8 mouse cellular contexts compared by ENCODE assay signal in the genomic region with DNA sequence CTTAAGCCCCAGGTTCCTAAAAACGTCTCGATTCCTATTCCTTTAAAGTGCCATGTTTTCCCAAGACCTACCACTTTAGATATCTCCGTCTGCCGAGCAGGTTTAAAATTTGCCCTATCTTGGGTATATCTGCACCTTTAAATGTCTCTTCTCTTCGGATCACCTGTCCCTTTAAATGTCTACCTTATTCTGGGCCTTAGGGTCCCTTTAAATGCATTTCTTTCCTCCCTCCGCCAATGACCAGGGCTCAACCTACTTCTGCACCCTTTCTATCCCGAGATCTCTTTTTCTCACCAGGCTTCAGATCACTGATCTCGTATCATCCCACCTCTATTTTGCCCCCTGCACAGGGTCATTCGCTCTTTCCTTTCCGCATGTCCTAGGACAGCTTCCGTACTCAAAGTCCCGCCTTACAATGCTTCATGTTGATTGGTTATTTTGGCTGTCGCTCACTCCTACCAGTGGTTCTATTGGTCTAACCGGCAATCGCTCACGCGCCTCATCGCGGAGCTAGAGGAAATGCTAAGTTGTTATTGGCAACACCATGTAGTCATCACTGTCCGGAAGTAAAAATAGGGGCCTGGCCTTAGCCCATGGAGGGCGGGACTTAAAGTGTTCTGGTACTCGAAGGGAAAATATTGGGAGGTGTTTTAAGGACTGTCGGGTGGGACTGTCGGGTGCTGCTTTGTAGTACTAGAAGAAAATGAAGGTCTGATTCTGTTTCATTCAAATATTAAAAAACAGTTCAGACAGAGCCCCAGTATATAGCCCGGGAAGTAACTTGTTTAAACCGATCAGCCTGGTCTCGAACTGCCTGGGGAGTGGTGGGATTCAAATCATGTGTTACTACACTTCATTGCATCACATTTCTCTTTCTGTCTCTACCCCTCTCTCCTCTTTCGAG. TPM values are rescaled to one million over a fixed set of nuclear protein-coding genes. Genes with fewer than 3 reads are reported as not detected.
A peak's percentile ranks its signal among the peaks of the same experiment; 100 is the strongest.
DNase-seq lines count a peak whose midpoint lies in the region; ATAC-seq and TF ChIP-seq lines count a peak whose summit lies in the region.

A gene (minus strand): TSS at position 381 of the 904 bp plus-strand sequence.

- peaks cover under 1 to 13% of the 10 kb centered on the region in 2 experiments for H3K4me1 ChIP-seq in MEL (ENCODE audit: control insufficient read depth in 1 of 2, insufficient read depth in 2 of 2, low read length in 2 of 2)
- H3K4me1 ChIP-seq in cerebellum, adult 2 months (ENCODE audit: control insufficient read depth, insufficient read depth, low read length) = 0 out of 2 replicates have a peak, but pooled peaks cover 2% of the 10 kb centered on the region
- H3K4me1 ChIP-seq in forebrain, postnatal 0 days (ENCODE audit: insufficient read depth) = peaks cover 4% of the 10 kb centered on the region; the same call in 1 of the 2 replicates
- peaks cover 14% of the 10 kb centered on the region for H3K4me1 ChIP-seq in lung, embryonic 15.5 days

- H3K36me3 ChIP-seq in MEL (ENCODE audit: control insufficient read depth in 1 of 2, insufficient read depth in 2 of 2, low read length in 2 of 2) = peaks cover 6 to 18% of the 10 kb centered on the region in 2 experiments
- H3K36me3 ChIP-seq in forebrain, postnatal 0 days (ENCODE audit: insufficient read depth) = peaks cover 13% of the 10 kb centered on the region
- peaks cover 32% of the 10 kb centered on the region for H3K36me3 ChIP-seq in lung, embryonic 15.5 days

- 4% methylated on average over 28 of the region's 28 CpGs for WGBS in cerebellum, adult 2 months
- 5% methylated on average over 28 of the region's 28 CpGs for WGBS in forebrain, postnatal 0 days
- WGBS in lung, embryonic 15.5 days = 4% methylated on average over 28 of the region's 28 CpGs

- no peak for TF ChIP-seq RAD21 in MEL (IDR thresholded peaks at IDR 0.05; ENCODE audit: low read depth, low read length)

- peak; percentile 100 for ATAC-seq in forebrain, postnatal 0 days
- peak; percentile 98 for ATAC-seq in lung, embryonic 15.5 days (ENCODE audit: borderline replicate concordance, extremely low read depth, low FRiP score, low TSS enrichment)

- peak; percentile 35 to 86; a peak in 3 of 4 replicates for TF ChIP-seq POLR2A in MEL (IDR thresholded peaks at IDR 0.05; ENCODE audit: control insufficient read depth in 1 of 2, insufficient read depth in 1 of 2, low read depth in 1 of 2, low read length in 2 of 2, poor library complexity in 1 of 2)
- TF ChIP-seq POLR2A in cerebellum, adult 2 months (IDR thresholded peaks at IDR 0.05; ENCODE audit: borderline replicate concordance, insufficient read depth, low read length) = peak; percentile 63; the same call in 1 of the 2 replicates

- DNase-seq in MEL (ENCODE audit: low read depth, low spot score) = peak; percentile 100
- peak; percentile 100 for DNase-seq in cerebellum, adult 2 months
- peak; percentile 100 for DNase-seq in forebrain, postnatal 0 days
- DNase-seq in heart, postnatal 4 days = peak; percentile 100
- peak; percentile 100 for DNase-seq in layer of hippocampus, adult 8-10 months (ENCODE audit: low spot score in 2 of 2)
- DNase-seq in ovary, adult 18-20 months (ENCODE audit: low spot score) = peak; percentile 97
- peak; percentile 99 for DNase-seq in thymus, postnatal 0 days (ENCODE audit: low spot score)

- peak within 1 kb of the TSS; percentile 52 to 92 for H3K4me3 ChIP-seq in MEL (ENCODE audit: control insufficient read depth in 1 of 2, insufficient read depth in 1 of 2, low read depth in 2 of 2, low read length in 2 of 2)
- H3K4me3 ChIP-seq in cerebellum, adult 2 months (replicated peaks; ENCODE audit: insufficient read depth, low read depth, low read length) = peak within 1 kb of the TSS; percentile 68
- peak within 1 kb of the TSS; percentile 41 for H3K4me3 ChIP-seq in forebrain, postnatal 0 days (ENCODE audit: low read depth, low read length)
- H3K4me3 ChIP-seq in lung, embryonic 15.5 days = peak within 1 kb of the TSS; percentile 52

- peak within 1 kb of the TSS; percentile 70 for H3K4me2 ChIP-seq in forebrain, postnatal 0 days (ENCODE audit: low read depth)
- peak within 1 kb of the TSS; percentile 62 for H3K4me2 ChIP-seq in lung, embryonic 15.5 days

- TF ChIP-seq EP300 in MEL (IDR thresholded peaks at IDR 0.05; ENCODE audit: low read depth in 1 of 2, low read length in 2 of 2) = no peak

- H3K9ac ChIP-seq in MEL (ENCODE audit: control insufficient read depth, low read depth, low read length, poor library complexity, severe bottlenecking) = peak within 1 kb of the TSS; percentile 89
- peak within 1 kb of the TSS; percentile 39 for H3K9ac ChIP-seq in forebrain, postnatal 0 days
- peak within 1 kb of the TSS; percentile 49 for H3K9ac ChIP-seq in lung, embryonic 15.5 days

- H3K27ac ChIP-seq in MEL (ENCODE audit: control insufficient read depth, low read depth, low read length) = peak within 1 kb of the TSS; percentile 96
- peak within 1 kb of the TSS; percentile 59 for H3K27ac ChIP-seq in cerebellum, adult 2 months (ENCODE audit: insufficient read depth, low read length)
- peak within 1 kb of the TSS; percentile 35 for H3K27ac ChIP-seq in forebrain, postnatal 0 days (ENCODE audit: low read depth, low read length)
- H3K27ac ChIP-seq in lung, embryonic 15.5 days = no peak within 1 kb of the TSS

- peaks cover 20% of the 10 kb centered on the region for H3K79me2 ChIP-seq in MEL (ENCODE audit: control insufficient read depth, insufficient read depth, low read length, poor library complexity)

- TF ChIP-seq CTCF in MEL (IDR thresholded peaks at IDR 0.05 in 2 of 3, conservative IDR thresholded peaks at IDR 0.05 in 1 of 3; ENCODE audit: control insufficient read depth in 1 of 3, insufficient read depth in 1 of 3, low read depth in 2 of 3, low read length in 3 of 3, poor library complexity in 1 of 3, severe bottlenecking in 1 of 3) = no peak
- no peak for TF ChIP-seq CTCF in cerebellum, adult 2 months (IDR thresholded peaks at IDR 0.05; ENCODE audit: borderline replicate concordance, insufficient read depth, low read depth, low read length)
- no peak for TF ChIP-seq CTCF in forebrain, postnatal 0 days (IDR thresholded peaks at IDR 0.05; ENCODE audit: low read depth)

- no peaks in the 10 kb centered on the region for H3K27me3 ChIP-seq in MEL (ENCODE audit: control insufficient read depth in 1 of 2, insufficient read depth in 2 of 2, low read length in 2 of 2)
- no peaks in the 10 kb centered on the region for H3K27me3 ChIP-seq in cerebellum, adult 2 months (ENCODE audit: control insufficient read depth, insufficient read depth, low read length)
- no peaks in the 10 kb centered on the region for H3K27me3 ChIP-seq in forebrain, postnatal 0 days (ENCODE audit: insufficient read depth, low read length)
- no peaks in the 10 kb centered on the region for H3K27me3 ChIP-seq in lung, embryonic 15.5 days

- H3K9me3 ChIP-seq in MEL (replicated peaks; ENCODE audit: insufficient read depth, low read length) = no peaks in the 10 kb centered on the region
- no peaks in the 10 kb centered on the region for H3K9me3 ChIP-seq in forebrain, postnatal 0 days (ENCODE audit: low read length)
- no peaks in the 10 kb centered on the region for H3K9me3 ChIP-seq in lung, embryonic 15.5 days

TF ChIP-seq in MEL, 35 proteins besides CTCF, POLR2A, EP300 and RAD21 (continues in another document):
- TF ChIP-seq RCOR1 (IDR thresholded peaks at IDR 0.05; ENCODE audit: low read depth, low read length) (0 out of 2 replicates have a peak, but pooled peaks have one; percentile 36), CHD2 (IDR thresholded peaks at IDR 0.05; ENCODE audit: low read length) (peak; percentile 96), MAZ (IDR thresholded peaks at IDR 0.05; ENCODE audit: low read depth, low read length) (no peak), MYC (IDR thresholded peaks at IDR 0.05; ENCODE audit: low read depth, low read length) (peak; percentile 77), USF1 (IDR thresholded peaks at IDR 0.05; ENCODE audit: low read depth, low read length) (peak; percentile 50; the same call in 1 of the 2 replicates), ELF1 (IDR thresholded peaks at IDR 0.05; ENCODE audit: low read depth, low read length) (peak; percentile 98), ZKSCAN1 (IDR thresholded peaks at IDR 0.05; ENCODE audit: low read depth, low read length) (no peak), TCF12 (IDR thresholded peaks at IDR 0.05; ENCODE audit: low read depth, low read length) (0 out of 2 replicates have a peak, but pooled peaks have one; percentile 23), ETS1 (IDR thresholded peaks at IDR 0.05; ENCODE audit: low read depth, low read length) (peak; percentile 47), BHLHE40 (IDR thresholded peaks at IDR 0.05; ENCODE audit: borderline replicate concordance, low read depth, low read length) (no peak), ZC3H11A (IDR thresholded peaks at IDR 0.05; ENCODE audit: low read depth, low read length) (no peak), USF2 (IDR thresholded peaks at IDR 0.05; ENCODE audit: borderline replicate concordance in 1 of 2, insufficient read depth in 1 of 2, low read depth in 1 of 2, low read length in 2 of 2) (no peak), POLR2AphosphoS5 (IDR thresholded peaks at IDR 0.05; ENCODE audit: borderline replicate concordance, low read depth, low read length) (no peak), NRF1 (IDR thresholded peaks at IDR 0.05; ENCODE audit: insufficient read depth, low read depth, low read length, poor library complexity, severe bottlenecking) (0 out of 2 replicates have a peak, but pooled peaks have one; percentile 17), MXI1 (IDR thresholded peaks at IDR 0.05; ENCODE audit: low read depth, low read length) (peak; percentile 85), POLR2AphosphoS2 (IDR thresholded peaks at IDR 0.05; ENCODE audit: low read length) (peak; percentile 89; the same call in 1 of the 2 replicates), KAT2A (conservative IDR thresholded peaks at IDR 0.05; ENCODE audit: low read depth, low read length) (peak; percentile 76), GATA1 (IDR thresholded peaks at IDR 0.05; ENCODE audit: low read depth, low read length) (peak; percentile 41; the same call in 1 of the 2 replicates), SIN3A (IDR thresholded peaks at IDR 0.05; ENCODE audit: low read length) (peak; percentile 99)

RNA-seq across cellular contexts. Expression of the gene that starts here (rescaled TPM):
- 38.0 and 42.9 TPM in 2 replicates for total RNA-seq in MEL (2012; rRNA removed)
- 10 to 100 TPM in 1 of 2 experiments, not detected in 1; 54.2 TPM for polyA plus RNA-seq in MEL (2012; ENCODE audit: insufficient read depth in 1 of 2, insufficient read length in 2 of 2, low read depth in 1 of 2, low replicate concordance in 2 of 2, missing spikeins in 1 of 2)
- polyA plus RNA-seq in cerebellum, adult 2 months (2012; rRNA removed) = 50.1 and 54.0 TPM in 2 replicates
- 25.6 and 34.9 TPM in 2 replicates for total RNA-seq in forebrain, postnatal 0 days (2014; rRNA removed)
- 30.9 and 31.5 TPM in 2 replicates for polyA plus RNA-seq in forebrain, postnatal 0 days (2015; fragmentation: Nextera tagmentation; extraction: Ambion mirVana)
- total RNA-seq in heart, postnatal 4 days (2021) = 10 to 100 TPM; 30.7 to 33.0 TPM
- total RNA-seq in layer of hippocampus, adult 8-10 months (2022) = 10 to 100 TPM; 35.8 to 37.8 (median 37.1) TPM
- 21.3 and 23.1 TPM in 2 replicates for polyA plus RNA-seq in lung, embryonic 15.5 days (2015; fragmentation: Nextera tagmentation; extraction: Ambion mirVana)
- 29.5 and 32.6 TPM in 2 replicates for polyA plus RNA-seq in thymus, postnatal 0 days (2015; fragmentation: Nextera tagmentation; extraction: Ambion mirVana)

Comparison
In these comparisons a context has a peak if more than half of its experiments do, and no peak if none do; other contexts are left out.
1. H3K9ac ChIP-seq: peak in every context shown above with its lines; median percentile 89 in MEL; 49 in lung, embryonic 15.5 days; 39 in forebrain, postnatal 0 days.